Mouse (Mus musculus) c-Kit-positive CD71-positive TER-119-negative erythroid progenitor cells, embryonic 14.5 days (primary cell): ENCODE data around the gene Pnmal1.
A peak's percentile ranks its signal among the peaks of the same experiment; 100 is the strongest.

ENCODE experiments used
- DNase-seq: peaks from one replicate; pipeline ENCODE4 v3.0.0-alpha.2; 2013; ENCODE audit warnings: low read depth

The Pnmal1 gene

DNA sequence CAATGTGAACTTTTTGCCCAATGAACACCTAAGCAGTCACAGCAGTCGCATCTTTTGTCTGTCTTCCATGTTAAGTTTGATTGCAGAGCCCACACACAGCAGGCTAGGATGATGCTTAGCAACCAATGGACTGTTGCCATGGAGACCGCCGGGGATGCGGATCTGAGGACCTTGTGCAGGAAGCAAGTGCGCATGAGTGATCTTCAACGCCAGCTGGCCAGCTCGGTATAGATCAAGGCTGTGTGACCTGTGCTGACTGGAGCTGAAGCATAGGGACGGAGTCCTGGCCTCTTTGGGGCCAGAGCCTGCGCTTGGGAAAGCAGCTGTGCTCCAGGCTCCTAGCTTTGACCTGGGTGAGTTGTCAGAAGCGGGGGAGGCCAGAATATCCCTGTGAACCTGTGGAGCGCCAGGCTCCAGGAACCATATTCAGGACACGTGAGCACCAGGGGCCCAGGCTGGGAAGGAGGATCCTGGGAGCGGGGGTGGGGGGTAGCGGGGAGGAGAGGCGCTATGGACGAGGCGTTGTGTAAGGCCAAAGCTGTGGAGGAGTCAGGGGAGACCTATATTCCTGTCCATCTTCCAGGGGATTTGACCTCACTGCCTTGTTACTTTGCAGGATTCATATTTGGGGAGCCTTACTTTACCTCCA is at the start of gene Pnmal1:
Gene Pnmal1, plus strand, starts transcription at position 141 of the 649 bp plus-strand sequence.
- DNase-seq, result no peak

GRCm38 (mm10) chr7:16909909-16910308 is 49.6 kb upstream of the Pnmal1 start:
- DNase-seq, result no peak

GRCm38 (mm10) chr7:16911904-16912303 is 47.6 kb upstream of the Pnmal1 start:
- DNase-seq, result no peak

- DNase-seq, result no peak
These were observed 47.1 kb upstream of the Pnmal1 start for GRCm38 (mm10) chr7:16912360-16912759.

DNA sequence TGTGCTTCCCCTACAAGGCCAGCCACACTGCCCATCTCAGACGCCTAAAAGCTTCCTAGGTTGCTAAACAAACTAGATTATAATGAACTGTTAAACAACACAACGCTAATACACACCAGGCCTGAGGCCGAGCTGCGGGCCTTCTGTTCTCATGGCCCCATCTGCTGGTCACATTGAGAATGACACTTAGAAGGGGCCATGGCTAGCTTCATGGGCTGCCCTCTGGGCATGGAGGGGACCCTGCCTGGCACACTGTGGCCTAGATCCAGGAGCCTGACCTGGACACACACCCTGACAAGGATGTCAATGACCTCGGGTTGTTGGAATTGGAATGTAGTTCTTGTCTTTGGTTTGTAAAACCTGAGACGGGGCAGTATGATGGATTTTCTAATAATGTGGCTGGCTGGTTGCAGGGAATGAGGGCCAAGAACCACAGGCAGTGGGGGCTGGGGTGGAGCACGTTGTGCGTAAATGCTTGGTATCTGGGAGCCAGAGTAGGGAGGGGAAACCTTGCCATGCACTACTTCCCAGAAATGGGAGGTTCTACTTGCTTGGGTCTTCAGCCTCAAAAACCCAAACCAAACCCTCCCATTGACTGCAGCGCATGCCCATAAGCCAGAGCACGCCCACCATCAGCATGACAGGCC is 45.5 kb upstream of the Pnmal1 start:
- peak; percentile 58 for DNase-seq

GRCm38 (mm10) chr7:16914453-16915343 is 44.8 kb upstream of the Pnmal1 start:
- DNase-seq, result no peak

GRCm38 (mm10) chr7:16915461-16916340 is 43.8 kb upstream of the Pnmal1 start:
- DNase-seq, result no peak

DNA sequence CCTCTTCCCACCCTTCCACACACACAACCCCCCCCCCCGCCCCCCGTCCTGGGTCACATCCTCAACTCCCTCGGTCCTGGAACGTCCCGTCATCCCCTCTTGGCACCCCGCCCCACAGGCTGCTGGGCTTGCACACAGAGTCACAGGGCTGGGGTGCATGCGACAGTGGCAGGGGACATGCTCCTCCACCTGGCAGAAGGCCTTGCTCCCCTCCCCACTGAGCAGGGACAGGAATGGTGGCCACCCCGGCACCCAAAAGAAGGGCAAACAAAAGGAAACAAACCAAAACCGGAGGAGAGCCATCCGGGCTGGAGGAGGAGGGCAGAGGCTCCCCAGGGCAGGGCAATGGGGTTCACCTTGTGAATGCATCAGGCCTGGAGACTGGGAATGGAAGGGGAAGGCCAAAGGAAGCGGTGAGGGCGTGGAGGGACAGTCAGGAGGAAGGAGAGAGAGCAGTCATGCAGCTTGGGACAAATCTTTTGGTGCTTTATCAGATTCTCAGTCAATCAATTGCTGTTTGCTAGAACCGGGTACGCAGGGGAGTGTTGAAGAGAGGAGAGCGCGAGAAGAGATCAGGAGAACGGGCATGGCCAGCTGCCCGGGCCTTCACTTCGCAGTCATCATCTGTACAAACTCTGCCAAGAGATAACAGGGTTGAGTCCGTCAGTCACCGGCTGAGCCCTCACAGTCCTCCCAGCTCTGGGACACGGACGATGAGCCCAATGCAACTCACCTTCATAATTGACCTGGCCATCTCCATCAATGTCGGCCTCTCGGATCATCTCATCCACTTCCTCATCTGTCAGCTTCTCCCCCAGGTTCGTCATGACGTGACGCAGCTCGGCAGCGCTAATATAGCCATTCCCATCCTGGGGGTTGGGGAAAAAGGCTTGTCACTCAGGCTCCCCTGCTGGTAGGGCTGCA is 42.9 kb upstream of the Pnmal1 start:
- DNase-seq, result no peak

GRCm38 (mm10) chr7:16917447-16917846 is 42.0 kb upstream of the Pnmal1 start:
- no peak for DNase-seq

GRCm38 (mm10) chr7:16918014-16918413 is 41.5 kb upstream of the Pnmal1 start:
- no peak for DNase-seq

GRCm38 (mm10) chr7:16918670-16919069 is 40.8 kb upstream of the Pnmal1 start:
- DNase-seq, result no peak

DNA sequence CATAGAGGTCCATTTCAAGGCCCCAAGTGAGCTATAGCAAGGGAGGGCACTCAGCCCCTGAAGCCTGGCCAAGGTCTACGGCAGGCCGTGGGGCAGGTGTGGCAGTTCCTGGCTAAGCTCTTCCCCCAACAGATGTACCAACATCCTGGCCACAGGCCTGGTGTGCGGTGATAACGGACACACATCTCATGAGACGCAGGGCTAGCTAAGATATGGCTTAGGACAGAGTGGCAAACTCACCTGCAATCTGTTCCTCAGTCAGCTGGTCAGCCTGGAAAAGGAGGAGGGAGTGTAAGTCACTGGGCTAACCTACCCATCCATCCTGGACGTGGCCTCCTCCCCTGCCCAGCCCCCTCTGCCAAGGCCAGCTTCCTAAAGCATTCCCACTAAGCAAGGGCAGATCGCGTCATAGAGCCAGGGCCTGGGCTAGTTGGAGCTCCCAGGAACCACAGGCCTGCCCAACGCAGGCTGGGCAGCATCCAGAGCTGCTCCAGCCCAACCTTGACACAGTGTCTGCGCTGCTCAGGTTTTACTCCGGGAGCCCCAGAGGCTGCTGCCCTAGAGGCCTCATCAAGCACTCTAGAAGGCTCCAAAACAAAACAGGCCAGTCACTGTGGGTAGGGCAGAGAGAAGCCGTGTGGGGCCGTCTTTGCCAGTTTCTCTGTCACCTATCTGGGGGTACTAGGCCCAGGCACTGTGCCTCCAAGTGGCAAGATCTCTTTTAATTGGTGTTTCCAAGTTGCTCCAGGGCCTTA is 39.9 kb upstream of the Pnmal1 start:
- no peak for DNase-seq

GRCm38 (mm10) chr7:16920150-16920579 is 39.3 kb upstream of the Pnmal1 start:
- no peak for DNase-seq

GRCm38 (mm10) chr7:16920818-16921791 is 38.4 kb upstream of the Pnmal1 start:
- DNase-seq, result no peak

DNA sequence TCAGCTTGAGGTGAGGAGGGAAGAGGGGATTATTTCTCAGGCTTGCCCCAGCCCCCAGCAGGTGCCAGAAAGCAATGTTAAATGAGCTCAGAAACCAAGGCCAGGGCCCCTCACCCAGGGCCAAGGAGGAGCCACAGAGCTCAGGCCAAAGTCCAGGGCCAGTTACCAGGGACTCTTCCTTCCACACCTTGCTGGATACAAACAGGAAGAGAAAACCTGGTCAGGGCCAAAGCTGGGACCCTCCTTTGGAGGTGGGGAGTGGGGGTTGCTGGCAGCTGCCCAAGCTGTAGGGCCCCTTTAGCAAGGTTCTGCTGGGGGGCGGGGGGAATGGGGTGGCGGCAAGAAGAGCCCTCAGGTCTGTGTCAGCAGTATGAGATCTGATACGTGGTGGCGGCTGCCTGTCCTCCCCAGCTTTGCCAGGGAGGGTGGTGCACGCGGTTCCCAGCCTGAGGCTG is 37.6 kb upstream of the Pnmal1 start:
- no peak for DNase-seq

DNA sequence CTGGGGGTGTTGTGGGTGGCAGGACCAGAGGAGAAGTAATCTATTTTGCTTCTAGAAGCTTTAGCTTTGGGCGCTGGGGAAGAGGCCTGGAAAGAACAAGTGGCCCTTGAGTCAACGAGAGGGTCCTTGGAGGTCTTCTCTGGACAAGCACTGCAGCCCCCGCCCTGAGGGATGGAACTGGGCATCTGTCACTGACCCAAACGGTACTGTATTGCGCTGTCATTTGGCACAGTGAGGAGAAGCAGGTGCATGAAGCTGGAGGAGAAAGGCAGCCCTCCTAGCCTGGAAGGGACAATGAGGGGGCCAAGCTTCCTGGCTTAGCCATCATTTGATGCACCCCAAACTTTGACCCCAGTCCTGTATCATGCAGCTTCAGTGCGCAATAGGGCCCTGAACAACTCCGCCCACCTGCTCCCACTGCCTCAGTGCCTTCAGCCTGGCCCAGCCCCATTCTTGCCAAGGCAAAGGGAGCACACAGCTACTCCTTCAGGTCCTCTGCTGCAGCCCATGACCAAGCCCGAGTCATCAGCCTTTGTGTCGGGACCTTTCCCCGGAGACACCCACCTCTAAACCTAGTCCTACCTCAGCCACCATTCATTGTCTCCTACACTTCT is 37.0 kb upstream of the Pnmal1 start:
- DNase-seq, result peak; percentile 39

DNA sequence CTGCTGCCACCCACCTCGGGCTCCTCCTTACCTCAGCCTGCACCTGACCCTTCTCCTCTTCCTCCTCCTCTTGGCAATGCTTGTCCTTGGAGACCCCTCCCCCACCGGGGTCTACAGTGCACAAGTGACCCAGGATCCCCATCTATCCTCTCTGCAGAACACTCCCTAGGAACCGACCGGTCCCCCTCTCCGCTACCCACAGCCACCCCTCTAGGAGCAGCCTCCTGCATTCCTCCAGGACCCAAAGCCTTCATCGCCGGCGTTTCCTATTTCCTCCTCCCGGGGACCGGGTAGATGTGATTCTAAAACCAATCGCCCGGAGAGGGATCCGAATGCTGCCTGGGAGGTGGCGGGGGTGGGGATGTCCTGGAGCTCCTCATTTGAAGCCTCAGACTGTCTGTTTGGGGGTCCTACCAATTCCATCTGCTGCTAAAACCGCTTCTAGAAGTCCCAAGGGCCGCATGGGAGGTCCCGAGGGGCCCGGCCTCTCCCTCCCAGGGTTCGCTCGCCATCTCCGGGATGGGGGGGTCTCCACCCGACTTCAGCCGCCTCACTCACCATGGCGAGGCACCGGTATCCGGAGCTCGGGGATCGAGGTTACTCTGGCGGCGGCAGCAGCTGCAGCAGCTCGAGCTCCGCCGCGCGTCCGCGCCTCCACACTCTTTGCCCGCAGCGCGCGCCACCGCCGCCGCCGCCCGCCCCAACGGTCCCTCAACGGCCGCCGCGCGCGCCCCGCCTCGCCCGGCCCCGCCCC is 36.0 kb upstream of the Pnmal1 start:
- DNase-seq, result no peak
